Mouse (Mus musculus) myocyte (in vitro differentiated cells): ENCODE measurements at regions not wholly inside any gene's neighbourhood (a gene's known extent, or its start where the extent isn't known, plus 50 kb on each side); places are given as distances from the start of the nearest gene placed in this dataset.
"Not testable (repeated sequence)": the region's sequence is repeated elsewhere in the genome, so short reads cannot be mapped to it uniquely, and the experiment has no call there.

Source experiments
- H3K27me3 ChIP-seq: one replicate; pipeline ENCODE4 v1.6.1; 2011; ENCODE audit not compliant: control insufficient read depth, insufficient read depth, insufficient read length
- H3K36me3 ChIP-seq: one replicate; pipeline ENCODE4 v1.6.1; 2011; ENCODE audit not compliant: control insufficient read depth, insufficient read depth
- H3K4me2 ChIP-seq: one replicate; pipeline ENCODE4 v1.6.1; 2011; ENCODE audit warnings: low read depth, control low read depth
- H3K4me3 ChIP-seq: one replicate; pipeline ENCODE4 v1.5.1; 2011; ENCODE audit warnings: mild to moderate bottlenecking, control low read depth, moderate library complexity
- H3K79me2 ChIP-seq: one replicate; pipeline ENCODE4 v1.6.1; 2011; ENCODE audit not compliant: control insufficient read depth, insufficient read depth
- H3ac ChIP-seq: one replicate; pipeline ENCODE4 v1.6.1; 2011; ENCODE audit not compliant: control insufficient read depth, insufficient read length
- CEBPB ChIP-seq: IDR thresholded peaks from 2 replicates; pipeline ENCODE4 v1.6.1; 2011; ENCODE audit warnings: mild to moderate bottlenecking, moderate library complexity; ENCODE audit not compliant: poor library complexity, insufficient read depth, severe bottlenecking
- E2F4 ChIP-seq: IDR thresholded peaks from one replicate; pipeline ENCODE4 v1.6.1; 2011; ENCODE audit warnings: mild to moderate bottlenecking, control low read depth, moderate library complexity; ENCODE audit not compliant: insufficient read depth
- MAX ChIP-seq: IDR thresholded peaks from one replicate; pipeline ENCODE4 v1.6.1; 2011; ENCODE audit warnings: low read depth, mild to moderate bottlenecking, control low read depth
- MYOD1 ChIP-seq, 3 experiments: IDR thresholded peaks; one replicate each; pipeline ENCODE4 v1.6.1; 2011; ENCODE audit warnings: control low read depth in 2 of 3, low read depth in 2 of 3, mild to moderate bottlenecking in 2 of 3, moderate library complexity in 1 of 3; ENCODE audit not compliant: insufficient read length in 2 of 3, control insufficient read depth in 1 of 3
- MYOG ChIP-seq, 3 experiments: IDR thresholded peaks; one replicate each; pipeline ENCODE4 v1.6.1; 2011; ENCODE audit warnings: control low read depth in 2 of 3, low read depth in 2 of 3, mild to moderate bottlenecking in 2 of 3; ENCODE audit not compliant: insufficient read length in 2 of 3, control insufficient read depth in 1 of 3, insufficient read depth in 1 of 3
- POLR2A ChIP-seq: IDR thresholded peaks from one replicate; pipeline ENCODE4 v1.6.1; 2011; ENCODE audit warnings: low read depth, mild to moderate bottlenecking, control low read depth, moderate library complexity; ENCODE audit not compliant: insufficient read length
- POLR2AphosphoS2 ChIP-seq: IDR thresholded peaks from one replicate; pipeline ENCODE4 v1.6.1; 2011; ENCODE audit warnings: low read depth, control low read depth; ENCODE audit not compliant: insufficient read length
- REST ChIP-seq: IDR thresholded peaks from one replicate; pipeline ENCODE4 v1.6.1; 2011; ENCODE audit warnings: mild to moderate bottlenecking, control low read depth, moderate library complexity; ENCODE audit not compliant: insufficient read depth, insufficient read length
- SRF ChIP-seq: IDR thresholded peaks from one replicate; pipeline ENCODE4 v1.6.1; 2011; ENCODE audit warnings: low read depth; ENCODE audit not compliant: control insufficient read depth, insufficient read length
- TCF12 ChIP-seq: IDR thresholded peaks from one replicate; pipeline ENCODE4 v1.6.1; 2011; ENCODE audit warnings: mild to moderate bottlenecking, control low read depth; ENCODE audit not compliant: poor library complexity, insufficient read depth, severe bottlenecking
- TCF3 ChIP-seq: IDR thresholded peaks from one replicate; pipeline ENCODE4 v1.6.1; 2011; ENCODE audit warnings: low read depth, control low read depth; ENCODE audit not compliant: insufficient read length
- USF1 ChIP-seq: IDR thresholded peaks from one replicate; pipeline ENCODE4 v1.6.1; 2011; ENCODE audit warnings: low read depth, mild to moderate bottlenecking, control low read depth, moderate library complexity

DNA sequence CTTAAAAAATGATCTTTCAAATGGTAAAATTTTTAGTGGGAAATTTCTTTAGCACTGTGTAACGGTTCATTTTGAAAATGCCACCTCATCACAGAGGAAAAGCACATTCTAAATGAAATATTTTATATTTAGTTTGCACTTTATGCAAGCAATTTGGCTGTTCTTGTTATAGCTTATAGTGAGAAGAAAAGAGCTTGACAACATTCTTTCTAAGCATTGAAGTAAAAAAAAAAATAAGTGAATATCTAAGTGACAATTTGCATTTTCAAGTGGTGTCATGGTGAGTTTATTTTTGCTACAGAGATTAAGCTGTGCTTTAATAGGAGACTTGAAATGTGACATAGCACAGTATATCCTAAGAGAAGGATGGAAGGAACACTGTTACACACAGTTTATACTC lies 1194.9 kb upstream of the Gm12353 start:
- Histone ChIP-seq H3K4me2 (no peak overlapping the region), H3K4me3 (no peak overlapping the region), H3ac (no peak overlapping the region), H3K27me3 (no peaks in the 10 kb centered on the region), H3K36me3 (no peaks in the 10 kb centered on the region), H3K79me2 (no peaks in the 10 kb centered on the region)
- no peak for TF ChIP-seq E2F4

DNA sequence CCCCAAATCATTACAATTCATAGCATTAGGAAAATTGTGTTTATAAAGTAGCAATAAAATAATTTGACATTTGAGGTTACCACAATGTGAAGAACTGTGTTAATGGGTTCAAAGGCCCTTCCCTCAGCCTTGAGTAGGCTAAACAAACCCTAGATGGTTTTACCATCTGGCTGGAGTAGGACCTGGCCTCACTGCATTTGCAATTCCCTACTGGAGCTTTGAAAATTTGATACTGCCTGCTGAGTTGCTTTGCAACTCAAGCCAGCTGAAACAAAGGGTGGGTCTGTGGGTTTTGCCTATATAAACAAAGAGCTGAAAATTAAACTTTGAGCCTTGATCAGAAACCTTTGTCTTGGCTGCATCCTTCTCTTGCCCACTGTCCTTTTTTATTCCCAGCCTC lies 1163.9 kb upstream of the Gm12353 start:
- H3K27me3 ChIP-seq: no peaks in the 10 kb centered on the region
- no peak overlapping the region for H3K4me2 ChIP-seq
- H3K36me3 ChIP-seq: no peaks in the 10 kb centered on the region
- H3K79me2 ChIP-seq: no peaks in the 10 kb centered on the region
- TF ChIP-seq REST (no peak), USF1 (no peak), POLR2AphosphoS2 (no peak), MAX (no peak), E2F4 (no peak), MYOG (IDR thresholded peaks at IDR 0.05; ENCODE audit: control insufficient read depth in 1 of 3, insufficient read depth in 1 of 3, insufficient read length in 2 of 3, low read depth in 2 of 3) (no peak), SRF (no peak), CEBPB (no peak), POLR2A (no peak)
- no peak overlapping the region for H3K4me3 ChIP-seq
- H3ac ChIP-seq: no peak overlapping the region

DNA sequence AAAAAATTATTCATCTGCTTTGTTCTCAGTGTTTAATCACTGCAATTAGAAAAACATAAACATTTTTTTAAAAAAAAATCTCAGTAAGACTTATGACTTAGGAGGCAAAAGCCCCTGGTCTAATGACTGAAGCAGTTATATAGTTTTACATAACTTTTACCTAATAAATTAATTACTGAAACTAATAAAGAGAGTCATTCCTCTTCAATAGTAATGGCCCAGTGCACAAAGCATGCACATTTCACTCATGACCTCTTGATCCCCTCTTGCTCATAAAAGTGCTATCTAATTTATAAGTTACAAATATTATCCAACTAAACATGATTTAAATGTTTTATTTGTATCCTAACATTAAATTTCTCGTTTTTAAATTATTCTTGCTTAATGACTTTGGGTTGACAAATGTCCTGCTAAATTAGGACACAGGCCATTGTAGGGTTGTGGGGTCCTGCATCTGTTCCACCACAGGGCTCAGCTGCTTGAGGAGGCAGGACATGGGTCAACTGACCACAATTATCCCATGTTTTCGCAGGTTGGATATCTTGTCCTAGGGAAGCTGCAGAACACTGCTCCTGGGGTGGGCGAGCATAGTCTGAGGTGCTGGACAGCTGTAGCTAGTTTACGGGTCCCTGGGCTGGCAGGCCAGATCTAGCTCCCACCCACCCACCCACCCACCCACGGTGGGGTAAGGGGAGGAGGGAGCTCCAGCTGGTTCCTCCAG lies 1160.8 kb upstream of the Gm12353 start:
- H3K36me3 ChIP-seq: no peaks in the 10 kb centered on the region
- no peak overlapping the region for H3K4me2 ChIP-seq
- TF ChIP-seq MAX (no peak), MYOD1 (IDR thresholded peaks at IDR 0.05; ENCODE audit: control insufficient read depth in 1 of 3, insufficient read length in 2 of 3, low read depth in 2 of 3) (peak in 2 of 3 experiments; percentile 4 to 60), CEBPB (no peak)
- no peak overlapping the region for H3K4me3 ChIP-seq
- no peaks in the 10 kb centered on the region for H3K27me3 ChIP-seq
- no peak overlapping the region for H3ac ChIP-seq
- H3K79me2 ChIP-seq: no peaks in the 10 kb centered on the region

DNA sequence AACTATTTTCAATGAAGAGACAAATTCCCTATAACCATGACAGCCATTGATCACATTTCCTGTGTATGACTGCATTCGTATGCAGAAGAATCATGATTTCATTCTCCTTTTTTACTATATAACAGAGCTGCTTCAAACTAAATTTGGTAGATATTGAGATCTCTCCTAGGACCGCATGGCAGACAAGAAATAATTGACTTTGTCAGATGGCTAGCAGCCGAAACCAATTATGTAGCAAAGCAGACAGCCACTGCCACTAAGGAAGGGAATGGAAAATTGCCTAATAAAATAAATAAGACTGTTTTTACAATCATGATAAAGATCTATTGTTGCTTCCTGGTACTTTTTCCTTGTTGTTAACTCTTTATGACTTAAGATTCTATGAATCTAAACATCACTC lies 1143.6 kb upstream of the Gm12353 start:
- no peak overlapping the region for H3ac ChIP-seq
- H3K4me3 ChIP-seq: no peak overlapping the region
- no peaks in the 10 kb centered on the region for H3K27me3 ChIP-seq
- H3K36me3 ChIP-seq: no peaks in the 10 kb centered on the region
- TF ChIP-seq E2F4 (no peak), POLR2A (no peak), REST (no peak), MYOD1 (IDR thresholded peaks at IDR 0.05; ENCODE audit: control insufficient read depth in 1 of 3, insufficient read length in 2 of 3, low read depth in 2 of 3) (no peak), POLR2AphosphoS2 (no peak), MAX (no peak), TCF3 (no peak), MYOG (IDR thresholded peaks at IDR 0.05; ENCODE audit: control insufficient read depth in 1 of 3, insufficient read depth in 1 of 3, insufficient read length in 2 of 3, low read depth in 2 of 3) (no peak)
- no peak overlapping the region for H3K4me2 ChIP-seq
- no peaks in the 10 kb centered on the region for H3K79me2 ChIP-seq

GRCm38 (mm10) chr4:18468271-18468670 lies 1137.0 kb upstream of the Gm12353 start:
- H3K36me3 ChIP-seq, H3K79me2 ChIP-seq, H3K27me3 ChIP-seq, H3K4me3 ChIP-seq, H3K4me2 ChIP-seq, H3ac ChIP-seq: not testable (repeated sequence)

DNA sequence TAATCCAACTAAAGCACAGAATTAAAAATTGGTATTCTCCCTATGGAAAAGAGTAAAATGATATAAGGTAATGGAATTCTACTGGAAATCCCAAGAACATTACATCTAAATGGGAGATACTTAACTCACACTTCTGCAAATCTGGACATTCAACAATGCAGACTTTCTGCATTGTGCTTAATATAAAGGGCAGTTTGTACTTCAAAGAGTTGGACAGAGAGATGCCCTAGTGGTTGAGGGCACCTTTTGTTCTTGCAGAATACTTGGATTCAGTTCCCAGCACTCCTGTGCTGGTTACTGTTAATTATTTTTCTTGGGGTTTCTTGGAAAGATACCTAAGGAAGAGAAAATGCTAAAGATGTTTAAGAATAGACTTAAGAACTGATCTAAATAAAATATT lies 1135.7 kb upstream of the Gm12353 start:
- Histone ChIP-seq H3ac (no peak overlapping the region), H3K4me2 (no peak overlapping the region), H3K27me3 (no peaks in the 10 kb centered on the region), H3K79me2 (no peaks in the 10 kb centered on the region), H3K36me3 (no peaks in the 10 kb centered on the region), H3K4me3 (no peak overlapping the region)
- TF ChIP-seq POLR2AphosphoS2: no peak
- no peak for TF ChIP-seq TCF12
- no peak for TF ChIP-seq TCF3
- TF ChIP-seq USF1: no peak
- TF ChIP-seq MYOD1 (IDR thresholded peaks at IDR 0.05; ENCODE audit: control insufficient read depth in 1 of 3, insufficient read length in 2 of 3, low read depth in 2 of 3): no peak
- TF ChIP-seq MYOG (IDR thresholded peaks at IDR 0.05; ENCODE audit: control insufficient read depth in 1 of 3, insufficient read depth in 1 of 3, insufficient read length in 2 of 3, low read depth in 2 of 3): no peak
- no peak for TF ChIP-seq CEBPB
- TF ChIP-seq E2F4: no peak
- no peak for TF ChIP-seq POLR2A
- no peak for TF ChIP-seq SRF
- no peak for TF ChIP-seq MAX
- TF ChIP-seq REST: no peak
